Mouse (Mus musculus) liver, embryonic 13.5 days (tissue): ENCODE measurements at regions not wholly inside any gene's neighbourhood (a gene's known extent, or its start where the extent isn't known, plus 50 kb on each side); places are given as distances from the start of the nearest gene placed in this dataset.

ENCODE experiments used
- ATAC-seq: fragments of 200-750 bp; cut with Nextera tagmentation; 2 replicates; pipeline ENCODE4 v1.8.0; 2017; ENCODE audit warnings: low read depth, mild to moderate bottlenecking, moderate number of reproducible peaks, moderate library complexity
- DNase-seq: peaks from one replicate; pipeline ENCODE4 v3.0.0; 2022
- H3K27ac ChIP-seq: fragments of 300-500 bp; sonication (generic); 2 replicates; pipeline ENCODE4 v1.5.1; 2015; ENCODE audit warnings: moderate library complexity, mild to moderate bottlenecking, inconsistent platforms
- H3K27me3 ChIP-seq: fragments of 300-500 bp; sonication (generic); 2 replicates; pipeline ENCODE4 v1.6.1; 2015; ENCODE audit warnings: mild to moderate bottlenecking, inconsistent platforms
- H3K36me3 ChIP-seq: fragments of 300-500 bp; sonication (generic); 2 replicates; pipeline ENCODE4 v1.6.1; 2015; ENCODE audit warnings: mild to moderate bottlenecking, inconsistent platforms
- H3K4me1 ChIP-seq: fragments of 300-500 bp; sonication (generic); replicated peaks from 2 replicates; pipeline ENCODE4 v1.6.1; 2015; ENCODE audit warnings: inconsistent platforms
- H3K4me2 ChIP-seq: fragments of 300-500 bp; sonication (generic); 2 replicates; pipeline ENCODE4 v1.6.1; 2015; ENCODE audit warnings: inconsistent platforms, mild to moderate bottlenecking, moderate library complexity
- H3K4me3 ChIP-seq: fragments of 300-500 bp; sonication (generic); replicated peaks from 2 replicates; pipeline ENCODE4 v1.5.1; 2015; ENCODE audit warnings: mild to moderate bottlenecking, inconsistent platforms
- H3K9ac ChIP-seq: fragments of 300-500 bp; sonication (generic); 2 replicates; pipeline ENCODE4 v1.6.1; 2015; ENCODE audit warnings: mild to moderate bottlenecking, inconsistent platforms
- H3K9me3 ChIP-seq: fragments of 300-500 bp; sonication (generic); replicated peaks from 2 replicates; pipeline ENCODE4 v1.6.1; 2016; ENCODE audit warnings: inconsistent platforms
- WGBS: fragments of 180-500 bp; shearing (Covaris S2); methylation state at CpG from one replicate; pipeline ENCODE4 v1.1.7; 2015; ENCODE audit not compliant: insufficient replicate concordance; 5-methylcytosine and 5-hydroxymethylcytosine counted together

- Histone ChIP-seq H3K4me1 (no peaks in the 10 kb centered on the region), H3K27me3 (no peaks in the 10 kb centered on the region), H3K4me2 (no peak overlapping the region), H3K9me3 (no peaks in the 10 kb centered on the region), H3K36me3 (no peaks in the 10 kb centered on the region), H3K4me3 (no peak overlapping the region), H3K27ac (no peak overlapping the region), H3K9ac (no peak overlapping the region)
- ATAC-seq (no peak), DNase-seq (no peak)
- WGBS: 58% methylated on average over 11 of the region's 11 CpGs
Observed at GRCm38 (mm10) chr10:98751376-98752058, 162.7 kb upstream of the Atp2b1 start.

- Histone ChIP-seq H3K9ac (no peak overlapping the region), H3K36me3 (no peaks in the 10 kb centered on the region), H3K27ac (no peak overlapping the region), H3K4me2 (no peak overlapping the region), H3K4me3 (no peak overlapping the region), H3K9me3 (no peaks in the 10 kb centered on the region), H3K4me1 (no peaks in the 10 kb centered on the region), H3K27me3 (no peaks in the 10 kb centered on the region)
- ATAC-seq (no peak), DNase-seq (no peak)
Observed at GRCm38 (mm10) chr10:98761080-98761479, 153.1 kb upstream of the Atp2b1 start.

- Histone ChIP-seq H3K27me3 (no peaks in the 10 kb centered on the region), H3K4me3 (no peak overlapping the region), H3K9ac (no peak overlapping the region), H3K4me2 (no peak overlapping the region), H3K27ac (no peak overlapping the region), H3K4me1 (no peaks in the 10 kb centered on the region), H3K9me3 (no peaks in the 10 kb centered on the region), H3K36me3 (no peaks in the 10 kb centered on the region)
- WGBS: 63% methylated on average over 11 of the region's 11 CpGs
- DNase-seq (no peak), ATAC-seq (no peak)
Observed at GRCm38 (mm10) chr10:98765786-98766419, 148.3 kb upstream of the Atp2b1 start.

- no peak overlapping the region for H3K27ac ChIP-seq
- H3K9ac ChIP-seq: no peak overlapping the region
- WGBS: 31% methylated on average over 1 of the region's 1 CpGs
- H3K4me1 ChIP-seq: no peaks in the 10 kb centered on the region
- H3K4me3 ChIP-seq: no peak overlapping the region
- ATAC-seq (no peak), DNase-seq (no peak)
- H3K9me3 ChIP-seq: no peaks in the 10 kb centered on the region
- no peak overlapping the region for H3K4me2 ChIP-seq
- no peaks in the 10 kb centered on the region for H3K27me3 ChIP-seq
- H3K36me3 ChIP-seq: no peaks in the 10 kb centered on the region
Observed at GRCm38 (mm10) chr10:98779783-98780182, 134.4 kb upstream of the Atp2b1 start.

- Histone ChIP-seq H3K4me3 (no peak overlapping the region), H3K4me1 (no peaks in the 10 kb centered on the region), H3K27me3 (no peaks in the 10 kb centered on the region), H3K9ac (no peak overlapping the region), H3K4me2 (no peak overlapping the region), H3K27ac (no peak overlapping the region), H3K9me3 (no peaks in the 10 kb centered on the region), H3K36me3 (no peaks in the 10 kb centered on the region)
- ATAC-seq (no peak), DNase-seq (no peak)
- whole genome bisulfite sequencing: 50% methylated on average over 5 of the region's 5 CpGs
Observed at GRCm38 (mm10) chr10:98780938-98781337, 133.3 kb upstream of the Atp2b1 start.

- DNase-seq: no peak
- no peak for ATAC-seq
- Histone ChIP-seq H3K9ac (no peak overlapping the region), H3K4me2 (no peak overlapping the region), H3K36me3 (no peaks in the 10 kb centered on the region), H3K9me3 (no peaks in the 10 kb centered on the region), H3K27ac (no peak overlapping the region), H3K4me1 (no peaks in the 10 kb centered on the region), H3K27me3 (no peaks in the 10 kb centered on the region), H3K4me3 (no peak overlapping the region)
- WGBS: 15% methylated on average over 3 of the region's 3 CpGs
Observed at GRCm38 (mm10) chr10:98781888-98782351, 132.3 kb upstream of the Atp2b1 start.

- H3K4me2 ChIP-seq: no peak overlapping the region
- H3K36me3 ChIP-seq: no peaks in the 10 kb centered on the region
- DNase-seq: no peak
- WGBS: 32% methylated on average over 1 of the region's 1 CpGs
- H3K9me3 ChIP-seq: no peaks in the 10 kb centered on the region
- no peaks in the 10 kb centered on the region for H3K4me1 ChIP-seq
- no peaks in the 10 kb centered on the region for H3K27me3 ChIP-seq
- H3K9ac ChIP-seq: no peak overlapping the region
- no peak overlapping the region for H3K4me3 ChIP-seq
- ATAC-seq: no peak
- H3K27ac ChIP-seq: no peak overlapping the region
Observed at GRCm38 (mm10) chr10:98785411-98785810, 128.8 kb upstream of the Atp2b1 start.

- no peak for DNase-seq
- H3K27me3 ChIP-seq: no peaks in the 10 kb centered on the region
- H3K4me1 ChIP-seq: no peaks in the 10 kb centered on the region
- no peak overlapping the region for H3K4me3 ChIP-seq
- ATAC-seq: no peak
- no peak overlapping the region for H3K27ac ChIP-seq
- H3K4me2 ChIP-seq: no peak overlapping the region
- no peaks in the 10 kb centered on the region for H3K9me3 ChIP-seq
- 55% methylated on average over 4 of the region's 4 CpGs for WGBS
- H3K36me3 ChIP-seq: no peaks in the 10 kb centered on the region
- no peak overlapping the region for H3K9ac ChIP-seq
Observed at GRCm38 (mm10) chr10:98786089-98786488, 128.1 kb upstream of the Atp2b1 start.

- no peak overlapping the region for H3K4me3 ChIP-seq
- no peaks in the 10 kb centered on the region for H3K9me3 ChIP-seq
- no peak overlapping the region for H3K9ac ChIP-seq
- DNase-seq (no peak), ATAC-seq (no peak)
- no peaks in the 10 kb centered on the region for H3K36me3 ChIP-seq
- H3K4me1 ChIP-seq: no peaks in the 10 kb centered on the region
- WGBS: 81% methylated on average over 9 of the region's 9 CpGs
- H3K27ac ChIP-seq: no peak overlapping the region
- H3K4me2 ChIP-seq: no peak overlapping the region
- no peaks in the 10 kb centered on the region for H3K27me3 ChIP-seq
Observed at GRCm38 (mm10) chr10:98789763-98790162, 124.4 kb upstream of the Atp2b1 start.

GRCm38 (mm10) chr10:98790456-98790855 lies 123.8 kb upstream of the Atp2b1 start:
- Histone ChIP-seq H3K27me3 (no peaks in the 10 kb centered on the region), H3K4me1 (no peaks in the 10 kb centered on the region), H3K36me3 (no peaks in the 10 kb centered on the region), H3K4me2 (no peak overlapping the region), H3K27ac (no peak overlapping the region), H3K9me3 (no peaks in the 10 kb centered on the region), H3K9ac (no peak overlapping the region), H3K4me3 (no peak overlapping the region)
- WGBS: 78% methylated on average over 3 of the region's 3 CpGs
- ATAC-seq (no peak), DNase-seq (no peak)

- DNase-seq (no peak), ATAC-seq (no peak)
- WGBS: 45% methylated on average over 4 of the region's 4 CpGs
- Histone ChIP-seq H3K9me3 (no peaks in the 10 kb centered on the region), H3K9ac (no peak overlapping the region), H3K36me3 (no peaks in the 10 kb centered on the region), H3K27ac (no peak overlapping the region), H3K4me3 (no peak overlapping the region), H3K4me2 (no peak overlapping the region), H3K27me3 (no peaks in the 10 kb centered on the region), H3K4me1 (no peaks in the 10 kb centered on the region)
Observed at GRCm38 (mm10) chr10:98792019-98792741, 122.0 kb upstream of the Atp2b1 start.
